Mouse (Mus musculus) adrenal gland, postnatal 25 days (tissue): ENCODE measurements around the gene Mroh2a. TPM values are rescaled to one million over a fixed set of nuclear protein-coding genes. Genes with fewer than 3 reads are reported as not detected.

ENCODE experiments used
- DNase-seq: peaks from one replicate; pipeline ENCODE4 v3.0.0; 2021; ENCODE audit warnings: mixed read lengths
- total RNA-seq: library from RNA; stranded (reverse); gene quantifications from 2 replicates; pipeline ENCODE4 v1.2.3, GENCODE M21; 2021

Mroh2a gene
- total RNA-seq, 1 experiment from 2014 or later: 0.33 TPM

- DNase-seq: no peak
Observed at GRCm38 (mm10) chr1:88276524-88277097, 49.8 kb downstream of the Mroh2a start.

- peak; percentile 100 for DNase-seq
Observed at GRCm38 (mm10) chr1:88277098-88277817, 50.5 kb downstream of the Mroh2a start, which contains the start of the genes Hjurp and Trpm8. Gene Hjurp, minus strand, starts transcription at chr1:88277633. Gene Trpm8, plus strand, starts transcription at chr1:88277661.

- no peak for DNase-seq
Observed at GRCm38 (mm10) chr1:88277818-88278511, 51.2 kb downstream of the Mroh2a start.

- DNase-seq: no peak
Observed at GRCm38 (mm10) chr1:88279111-88280005, 52.6 kb downstream of the Mroh2a start.

GRCm38 (mm10) chr1:88280006-88280690, 53.4 kb downstream of the Mroh2a start:
- no peak for DNase-seq

- no peak for DNase-seq
Observed at GRCm38 (mm10) chr1:88282301-88282700, 55.5 kb downstream of the Mroh2a start.

GRCm38 (mm10) chr1:88283376-88284227, 56.8 kb downstream of the Mroh2a start:
- no peak for DNase-seq

- no peak for DNase-seq
Observed at GRCm38 (mm10) chr1:88284228-88284945, 57.6 kb downstream of the Mroh2a start.

GRCm38 (mm10) chr1:88284946-88285320, 58.1 kb downstream of the Mroh2a start:
- peak; percentile 51 for DNase-seq

GRCm38 (mm10) chr1:88285652-88286051, 58.9 kb downstream of the Mroh2a start:
- DNase-seq: no peak

GRCm38 (mm10) chr1:88286136-88286845, 59.5 kb downstream of the Mroh2a start:
- DNase-seq: no peak

- DNase-seq: no peak
Observed at GRCm38 (mm10) chr1:88286887-88287696, 60.3 kb downstream of the Mroh2a start.

GRCm38 (mm10) chr1:88287697-88287980, 60.9 kb downstream of the Mroh2a start:
- peak; percentile 79 for DNase-seq

- DNase-seq: no peak
Observed at GRCm38 (mm10) chr1:88288056-88288788, 61.4 kb downstream of the Mroh2a start.

- no peak for DNase-seq
Observed at GRCm38 (mm10) chr1:88288789-88289127, 62.0 kb downstream of the Mroh2a start.

- DNase-seq: no peak
Observed at GRCm38 (mm10) chr1:88289152-88289551, 62.4 kb downstream of the Mroh2a start.

- DNase-seq: peak; percentile 78
Observed at GRCm38 (mm10) chr1:88289917-88290316, 63.1 kb downstream of the Mroh2a start.

GRCm38 (mm10) chr1:88290511-88290910, 63.7 kb downstream of the Mroh2a start:
- no peak for DNase-seq
